Mouse (Mus musculus) retina, adult 2 months (tissue): ENCODE results near the gene Isl1.

ENCODE experiments used
- DNase-seq: peaks from one replicate; pipeline ENCODE4 v3.0.0-alpha.2; 2012; ENCODE audit warnings: low read depth, low spot score

Gene Isl1

DNA sequence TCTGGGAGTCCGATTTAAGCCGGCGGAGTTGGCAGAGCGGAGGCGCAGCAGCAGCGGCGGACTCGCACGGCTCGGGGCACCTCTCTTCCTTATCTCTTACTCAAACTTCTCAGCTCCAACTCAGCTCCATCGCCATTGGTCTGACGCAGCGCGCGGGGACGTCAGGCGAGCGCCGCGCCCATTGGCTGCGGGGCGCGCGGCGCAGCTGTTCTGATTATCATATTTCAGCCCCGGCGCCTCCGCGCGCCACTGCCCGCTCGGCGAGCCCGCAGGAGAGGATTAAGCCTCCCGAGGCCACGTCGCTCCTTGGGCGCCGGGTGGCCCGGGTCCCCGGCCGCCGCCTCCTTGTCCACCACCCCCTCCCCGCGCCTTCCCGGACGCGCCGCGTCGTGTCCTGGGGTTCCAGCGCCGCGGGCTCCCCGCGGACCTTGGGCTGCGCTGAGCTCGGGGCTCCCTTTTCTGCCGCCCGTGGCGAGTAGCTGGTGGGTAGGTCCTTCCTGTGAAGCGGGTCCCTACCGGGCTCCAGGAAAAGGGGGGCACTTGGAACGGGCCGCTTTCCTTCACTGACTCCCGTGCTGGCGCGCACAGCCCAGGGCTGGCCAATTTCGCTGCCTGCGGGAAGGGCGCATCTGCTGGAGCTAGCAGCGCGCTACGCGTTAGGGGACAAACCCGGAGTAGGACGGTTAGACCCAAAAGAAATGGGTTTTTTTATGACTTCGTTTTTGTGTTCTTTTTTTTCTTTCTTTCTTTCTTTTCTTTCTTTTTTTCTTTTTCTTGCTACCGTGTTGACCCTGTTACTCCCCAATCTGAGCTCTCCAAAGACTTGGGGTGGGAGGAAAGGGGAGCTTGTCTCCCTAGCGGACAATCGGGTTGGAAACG lies at the start of gene Isl1:
TSS of gene Isl1 (minus strand) at position 106 of the 879 bp plus-strand sequence.
- peak; percentile 40 for DNase-seq

DNA sequence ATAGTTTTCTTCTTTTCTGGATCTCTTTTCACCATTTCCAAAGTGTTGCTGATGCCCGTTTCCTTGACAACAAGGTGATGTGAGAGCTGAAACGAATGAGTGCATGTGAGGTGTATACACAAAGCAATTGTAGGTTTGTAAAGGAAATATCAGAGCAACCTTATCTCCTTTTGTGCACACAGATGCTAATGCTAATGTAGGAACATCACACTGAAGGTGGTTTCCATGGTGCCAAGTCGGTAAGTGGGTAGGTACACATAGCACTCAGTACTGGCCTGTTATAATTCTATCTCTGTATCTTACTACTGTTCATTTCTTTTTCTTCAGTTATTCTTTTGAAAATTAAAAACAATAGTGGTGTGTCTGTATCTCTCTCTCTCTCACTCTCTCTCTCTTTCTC lies 26.3 kb upstream of the Isl1 start:
- DNase-seq = no peak

DNA sequence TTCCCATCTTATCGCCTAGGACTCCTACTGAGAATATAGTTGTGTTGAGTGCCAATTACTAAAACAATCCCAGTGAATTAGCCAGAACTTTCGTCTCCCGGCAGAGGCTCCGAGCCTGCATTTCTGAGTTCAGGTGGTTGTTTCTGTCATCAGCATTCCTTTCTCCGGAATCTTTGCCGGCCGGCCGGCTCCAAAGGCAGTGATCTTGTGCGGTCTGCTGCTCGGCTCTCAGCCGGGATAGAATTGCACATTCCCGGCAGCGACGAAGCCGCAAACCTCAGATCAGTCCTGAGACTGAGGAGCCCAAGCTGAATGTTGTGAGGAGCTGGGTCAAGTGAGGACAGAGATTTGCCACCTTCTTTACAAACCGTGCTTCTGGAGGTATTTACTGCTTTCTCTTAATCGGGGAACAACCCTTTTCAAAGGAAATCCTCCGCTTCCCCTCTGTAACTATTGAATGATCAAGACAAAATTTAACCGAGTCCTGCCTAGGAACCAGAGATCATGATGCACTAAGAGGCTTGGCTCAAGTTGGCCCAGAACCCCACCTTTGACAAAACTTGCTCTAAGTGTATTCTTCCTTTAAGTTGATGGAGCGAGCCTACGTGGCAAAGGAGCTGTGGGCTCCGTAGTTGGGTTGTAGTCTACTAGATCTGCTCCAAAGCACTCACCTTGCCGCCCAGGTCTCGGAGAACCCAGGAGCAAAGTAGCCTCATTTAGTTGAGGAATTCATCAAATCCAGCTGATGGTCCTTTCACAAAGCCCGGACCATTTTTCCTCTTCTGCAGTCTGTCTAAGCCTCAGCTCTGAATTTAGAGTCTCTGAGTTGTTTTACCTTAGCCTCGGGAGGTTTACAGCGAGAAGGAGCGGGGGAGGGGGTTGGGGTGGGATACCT lies 4.4 kb upstream of the Isl1 start:
- no peak for DNase-seq

DNA sequence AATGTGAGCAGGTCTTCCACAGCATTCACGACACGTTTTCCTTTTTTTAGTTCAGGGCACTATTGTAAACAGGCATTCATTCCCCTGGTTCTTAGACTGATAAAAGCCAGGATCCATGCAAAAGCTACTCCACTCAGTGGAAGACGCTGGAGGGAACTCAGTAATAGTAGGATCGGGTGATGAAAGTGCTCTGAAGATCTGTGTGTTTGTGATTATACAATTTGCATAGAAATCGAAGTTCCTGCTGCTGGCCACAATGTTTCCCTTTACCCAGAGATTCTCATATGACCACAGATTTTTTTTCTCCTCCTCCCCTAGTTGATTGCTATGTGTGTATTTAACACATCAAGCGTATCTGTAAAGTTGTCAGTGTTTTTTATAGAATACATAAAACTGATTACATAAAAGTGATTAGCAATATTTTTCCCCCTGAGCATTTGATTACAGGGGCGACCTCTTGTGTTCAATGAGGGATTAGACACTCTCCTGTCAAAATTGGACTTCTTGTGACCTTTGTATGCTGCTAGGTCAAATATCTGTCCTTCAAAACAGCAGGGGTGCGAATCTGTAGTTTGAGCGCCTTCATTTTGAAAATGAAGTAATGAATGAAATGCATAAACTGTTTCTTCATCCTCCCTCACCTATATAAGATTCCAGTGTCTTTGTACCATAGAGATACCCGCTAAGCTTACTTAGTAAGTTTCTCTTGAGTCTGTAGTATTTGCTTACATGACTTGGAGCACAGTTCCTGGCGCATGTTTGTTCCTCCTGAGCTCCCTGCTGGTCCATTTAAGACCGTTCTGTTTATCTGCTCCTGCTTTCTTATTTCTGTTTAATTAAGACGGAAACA lies 2.6 kb upstream of the Isl1 start:
- DNase-seq = no peak

GRCm38 (mm10) chr13:116311011-116311410 lies 1.5 kb upstream of the Isl1 start:
- DNase-seq = no peak

- DNase-seq = no peak
These were observed 925 bp upstream of the Isl1 start for GRCm38 (mm10) chr13:116310463-116310765.

DNA sequence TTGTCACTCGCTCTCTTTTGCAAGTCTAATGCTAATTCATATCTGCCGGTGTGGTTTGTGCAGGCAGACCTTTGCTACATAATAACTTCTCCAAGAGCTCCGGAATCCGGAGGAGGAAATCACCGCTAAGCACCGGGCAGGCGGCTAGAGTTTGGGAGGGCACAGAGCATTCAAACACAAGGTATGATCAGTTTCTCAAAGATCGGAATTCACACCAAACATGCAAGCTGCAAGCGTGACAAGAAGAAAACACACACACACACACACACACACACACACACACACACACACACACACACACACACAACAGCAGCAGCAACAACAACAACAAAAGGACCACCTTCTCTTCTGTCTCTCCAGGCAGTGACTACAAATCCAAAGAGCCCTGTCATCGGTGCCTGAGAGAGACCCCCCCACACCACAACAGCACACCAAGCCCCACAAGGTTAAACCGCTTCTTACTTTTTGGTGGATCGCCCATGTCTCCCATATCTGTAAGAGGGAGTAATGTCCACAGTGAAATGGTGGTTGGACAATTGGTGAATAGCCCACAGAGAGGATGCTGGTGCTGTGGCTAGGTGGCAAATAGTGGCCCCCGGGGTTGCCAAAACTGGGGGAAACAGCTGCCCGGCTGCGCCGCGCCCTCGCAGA lies 431 bp downstream of the Isl1 start:
- no peak for DNase-seq

GRCm38 (mm10) chr13:116308121-116308932 lies 1.2 kb downstream of the Isl1 start:
- no peak for DNase-seq

DNA sequence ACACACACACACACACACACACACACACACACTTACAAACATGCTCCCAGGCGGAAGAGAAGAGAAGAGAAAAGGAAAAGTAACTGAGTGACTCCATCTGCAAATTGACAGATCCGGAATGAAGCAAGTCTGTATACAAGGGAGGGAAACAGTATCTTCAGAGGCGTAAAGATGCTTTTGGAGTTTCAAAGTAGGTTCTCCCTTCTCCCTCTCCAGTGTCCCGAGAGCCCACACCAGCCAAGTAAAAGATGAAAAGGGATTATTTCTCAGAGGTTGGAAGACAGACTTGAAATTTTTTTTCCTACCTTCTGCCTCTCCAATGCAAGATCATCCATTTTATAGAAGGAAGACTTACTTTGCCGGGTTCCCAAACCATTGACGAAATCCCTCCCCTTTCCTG lies 2.9 kb downstream of the Isl1 start:
- DNase-seq = no peak

GRCm38 (mm10) chr13:116305721-116306120 lies 3.8 kb downstream of the Isl1 start:
- DNase-seq = no peak

DNA sequence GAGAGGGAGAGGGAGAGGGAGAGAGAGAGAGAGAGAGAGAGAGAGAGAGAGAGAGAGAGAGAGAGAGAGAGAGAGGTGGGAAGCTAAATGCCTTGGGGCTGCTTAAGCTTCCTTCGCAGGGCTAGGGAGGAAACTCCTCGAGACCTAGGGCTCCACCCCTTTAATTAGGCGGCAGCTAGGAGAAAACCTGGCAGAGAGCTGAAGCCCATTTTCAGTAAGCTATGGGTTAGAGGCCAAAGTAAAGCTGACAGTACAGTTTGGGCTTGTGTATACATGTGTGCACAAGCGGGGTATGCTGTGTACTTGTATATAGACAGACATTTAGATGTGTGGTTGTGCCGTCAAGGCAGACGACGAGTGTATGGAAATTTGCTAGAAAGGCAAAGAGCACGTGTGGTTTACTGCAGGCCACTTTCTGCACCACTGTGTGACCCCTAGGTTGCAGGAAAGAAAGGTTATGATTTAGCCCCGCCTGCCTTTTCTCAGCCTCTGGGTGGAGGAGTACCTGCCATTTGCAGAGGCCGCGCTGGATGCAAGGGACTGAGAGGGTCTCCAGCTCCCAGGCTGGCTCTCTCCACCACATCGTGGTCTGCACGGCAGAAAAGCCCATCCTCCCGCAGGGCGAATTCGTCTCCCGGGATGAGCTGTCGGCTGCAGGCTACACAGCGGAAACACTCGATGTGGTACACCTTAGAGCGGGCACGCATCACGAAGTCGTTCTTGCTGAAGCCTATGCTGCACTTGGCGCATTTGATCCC lies 4.6 kb downstream of the Isl1 start:
- no peak for DNase-seq

DNA sequence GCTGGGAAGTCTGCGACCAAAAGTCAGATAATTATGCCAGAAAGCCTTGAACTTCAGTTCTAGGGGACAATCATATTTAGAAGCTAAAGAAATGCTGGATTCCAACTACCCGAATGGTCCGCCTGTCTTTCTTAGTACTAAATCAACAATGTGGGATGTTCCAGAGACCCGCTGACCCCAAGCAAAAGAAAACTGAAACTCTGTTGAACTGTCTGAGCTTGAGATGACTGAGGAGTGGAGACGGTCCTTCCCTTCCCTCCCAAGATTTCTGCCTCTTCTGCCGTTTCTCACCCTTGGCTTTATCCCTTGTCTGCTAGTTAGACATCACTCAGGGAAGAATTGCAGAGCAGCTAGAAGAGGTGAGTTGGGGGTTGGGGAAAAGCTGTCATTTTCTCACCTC lies 5.7 kb downstream of the Isl1 start:
- no peak for DNase-seq

DNA sequence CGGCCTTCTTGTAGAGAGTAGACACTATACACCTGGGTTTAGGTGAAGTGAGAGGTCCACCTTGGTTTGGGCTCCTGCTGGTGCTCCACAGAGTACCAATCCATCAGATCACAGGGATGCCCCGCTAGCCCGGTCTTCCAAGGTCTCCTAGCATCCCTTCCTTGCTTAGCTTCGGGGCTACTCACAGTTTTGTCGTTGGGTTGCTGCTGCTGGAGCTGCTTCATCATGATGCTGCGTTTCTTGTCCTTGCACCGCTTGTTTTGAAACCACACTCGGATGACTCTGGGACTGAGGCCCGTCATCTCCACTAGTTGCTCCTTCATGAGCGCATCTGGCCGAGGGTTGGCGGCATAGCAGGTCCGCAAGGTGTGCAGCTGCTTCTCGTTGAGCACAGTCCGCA lies 6.6 kb downstream of the Isl1 start:
- DNase-seq = no peak

- no peak for DNase-seq
These were observed 7.8 kb downstream of the Isl1 start for GRCm38 (mm10) chr13:116301706-116302105.

DNA sequence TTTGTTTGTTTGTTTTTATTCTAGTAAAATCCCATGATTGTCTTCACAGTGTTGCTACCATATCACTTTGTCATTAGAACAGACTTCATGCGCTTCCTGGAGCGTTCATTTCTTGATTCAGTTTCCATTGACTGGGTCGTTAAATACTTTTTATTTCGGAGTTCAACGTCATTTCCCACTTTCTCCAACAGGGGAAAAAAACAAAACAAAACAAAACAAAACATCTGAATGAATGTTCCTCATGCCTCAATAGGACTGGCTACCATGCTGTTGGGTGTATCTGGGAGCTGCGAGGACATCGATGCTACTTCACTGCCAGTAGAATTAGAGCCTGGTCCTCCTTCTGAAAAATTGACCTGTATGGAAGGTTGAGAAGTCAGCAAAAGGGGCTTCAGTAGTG lies 10.2 kb downstream of the Isl1 start:
- no peak for DNase-seq

DNA sequence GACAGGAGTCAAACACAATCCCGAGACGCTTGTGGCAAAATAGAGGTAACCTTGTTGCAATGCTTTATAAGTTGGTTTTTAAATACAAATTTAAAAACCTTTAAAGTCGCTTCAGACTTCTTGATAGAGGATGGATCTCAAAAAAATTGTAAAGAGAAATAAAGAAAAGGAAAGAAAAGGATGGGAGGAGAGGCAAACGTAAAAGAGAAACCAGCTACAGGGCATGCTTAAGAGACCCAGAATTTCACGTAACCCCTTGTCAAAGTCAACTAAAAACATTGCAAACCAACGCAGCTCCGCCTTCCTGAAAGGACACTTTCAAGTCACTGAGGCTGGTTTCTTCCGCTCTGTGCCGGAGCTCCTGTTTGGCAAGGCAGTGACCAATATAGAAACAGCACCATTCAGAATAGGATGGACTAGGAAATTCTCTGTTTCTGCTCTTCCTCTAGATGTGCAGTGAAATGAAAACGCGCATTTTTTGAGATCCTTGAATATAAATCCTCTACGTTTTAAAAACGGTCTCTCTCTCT lies 10.8 kb downstream of the Isl1 start:
- no peak for DNase-seq

DNA sequence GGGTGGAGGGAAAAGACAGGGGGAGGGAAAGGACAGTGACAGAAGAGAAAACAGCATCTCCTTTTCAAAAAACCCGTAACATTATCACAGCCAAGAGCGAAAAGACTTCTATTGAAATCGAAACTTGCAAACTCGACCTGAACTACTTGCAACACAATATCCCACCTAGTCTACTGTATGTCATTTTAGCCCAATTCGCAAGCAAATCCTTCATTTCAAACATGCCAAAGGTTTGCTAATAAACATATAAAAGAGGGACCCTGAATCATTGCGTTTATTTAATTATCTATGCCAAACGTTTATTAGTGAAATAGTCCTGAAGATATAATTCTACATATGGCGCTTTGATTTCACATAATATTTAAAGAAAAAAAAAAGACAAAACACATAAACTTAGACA lies 11.5 kb downstream of the Isl1 start:
- no peak for DNase-seq

GRCm38 (mm10) chr13:116297048-116297811 lies 12.3 kb downstream of the Isl1 start:
- DNase-seq = no peak

- no peak for DNase-seq
These were observed 14.1 kb downstream of the Isl1 start for GRCm38 (mm10) chr13:116295401-116295800.
